Mouse (Mus musculus) left cerebral cortex, postnatal 25 days (tissue): ENCODE measurements around the gene Def6. TPM values are rescaled to one million over a fixed set of nuclear protein-coding genes. Genes with fewer than 3 reads are reported as not detected.

ENCODE experiments used
- DNase-seq, 2 experiments: peaks; one replicate each; pipeline ENCODE4 v3.0.0; 2022; ENCODE audit warnings: low spot score in 2 of 2, mixed read lengths in 1 of 2
- intact Hi-C: fragments of 180-260 bp; cut with DNase I; formaldehyde crosslinking; loops from one replicate; pipeline ENCODE4 v1.15.1; 2025
- total RNA-seq, 2 experiments: library from RNA; stranded (reverse); gene quantifications; 2 replicates each; pipeline ENCODE4 v1.2.3; 2021

The Def6 gene
- total RNA-seq, 2 experiments from 2014 or later, result 2.9 to 3.1 TPM

DNA sequence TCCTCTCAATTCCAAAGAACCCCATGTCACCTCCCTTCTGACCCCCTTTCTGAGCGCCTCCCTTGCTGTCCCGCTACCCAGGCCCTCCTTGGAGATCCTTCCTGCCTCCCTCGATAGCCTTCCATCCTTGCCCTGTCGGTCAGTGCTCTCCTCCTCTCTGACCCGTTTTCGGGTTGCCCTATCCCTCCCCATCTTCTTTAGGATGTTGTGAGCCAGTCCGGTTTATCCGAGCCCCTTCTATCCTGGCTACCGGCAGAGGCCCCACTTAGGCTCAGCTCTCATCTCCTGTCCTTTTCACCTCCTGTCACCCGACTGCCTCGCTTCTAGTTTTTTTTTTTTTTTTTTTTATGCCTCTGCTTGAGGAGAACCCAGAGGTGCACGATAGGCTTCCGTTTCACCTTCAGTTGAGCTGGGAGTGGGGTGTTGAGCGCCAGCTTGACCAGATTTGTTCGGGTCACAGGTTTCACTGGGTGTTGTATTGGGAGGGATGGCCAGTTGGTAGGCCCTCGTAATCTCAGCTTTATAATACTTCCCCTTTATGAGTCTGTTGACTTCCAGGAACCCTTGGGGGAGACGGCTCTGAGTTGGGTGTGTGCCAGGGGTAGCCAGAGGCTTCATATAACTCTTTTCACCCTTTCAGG, 25.6 kb downstream of the Def6 start:
- intact Hi-C loops, result loop anchor here (2.0 to 5.0 kb wide), 2 partner anchors 94 to 290 kb away; partner anchors contain the start of gene Rpl10a
- DNase-seq, result peak in 1 of 2 experiments; percentile 16

DNA sequence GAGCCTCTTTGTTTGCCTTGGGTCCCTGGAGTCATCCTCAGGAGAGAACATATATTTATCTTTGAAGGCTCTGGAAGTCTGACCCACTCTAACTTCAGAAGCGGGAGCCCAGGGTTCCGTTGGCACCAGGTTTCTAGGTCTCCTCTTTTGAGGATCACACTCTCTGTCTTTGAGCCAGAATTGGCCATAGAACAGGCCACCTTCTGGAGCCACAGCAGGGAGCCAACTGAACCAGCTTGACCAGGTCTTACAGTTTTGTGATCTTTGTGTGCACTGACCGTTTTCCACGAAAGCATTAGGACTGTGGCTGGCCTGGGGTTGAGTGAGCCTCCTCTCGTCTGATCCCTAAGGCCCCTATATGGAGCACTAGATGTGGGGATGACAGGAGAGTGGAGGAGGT, 27.1 kb downstream of the Def6 start:
- DNase-seq, result no peak
- intact Hi-C loops, result loop anchor here (5.0 kb wide), 1 partner anchor 93 kb away; the partner anchor contains the start of gene Rpl10a

DNA sequence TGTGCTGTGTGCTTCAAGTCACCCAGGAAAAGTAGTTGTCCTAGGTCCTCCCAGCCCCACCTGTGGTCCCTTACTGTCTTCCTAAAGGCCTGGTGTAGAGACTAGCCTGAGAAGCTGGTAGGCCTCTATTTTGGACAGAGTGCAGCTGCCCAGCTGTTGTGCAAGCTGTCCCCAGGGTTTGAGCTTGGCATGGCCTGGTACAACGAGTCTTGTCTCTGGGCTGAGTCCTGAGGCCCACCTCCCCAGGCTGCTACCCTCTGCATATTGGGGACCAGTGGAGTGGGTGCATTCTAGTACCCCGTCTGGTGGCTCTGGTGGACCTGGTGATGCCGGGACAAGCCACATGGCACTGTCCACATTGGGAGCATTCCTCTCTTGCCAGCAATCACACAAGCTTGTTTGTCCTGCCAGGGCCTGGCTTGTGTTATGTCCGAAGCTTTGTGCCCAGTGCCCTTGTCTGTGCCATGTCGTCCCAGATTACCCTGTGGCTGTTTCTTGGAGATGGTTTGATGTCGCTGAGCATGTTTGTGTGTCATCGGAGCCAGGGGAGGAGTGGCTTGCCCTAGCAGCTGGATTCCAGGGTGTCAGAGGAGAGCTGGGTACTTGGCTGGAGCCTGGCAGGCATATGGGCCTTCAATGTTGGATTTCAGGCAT, 28.5 kb downstream of the Def6 start:
- intact Hi-C loops, result no loop called here
- DNase-seq, result no peak

DNA sequence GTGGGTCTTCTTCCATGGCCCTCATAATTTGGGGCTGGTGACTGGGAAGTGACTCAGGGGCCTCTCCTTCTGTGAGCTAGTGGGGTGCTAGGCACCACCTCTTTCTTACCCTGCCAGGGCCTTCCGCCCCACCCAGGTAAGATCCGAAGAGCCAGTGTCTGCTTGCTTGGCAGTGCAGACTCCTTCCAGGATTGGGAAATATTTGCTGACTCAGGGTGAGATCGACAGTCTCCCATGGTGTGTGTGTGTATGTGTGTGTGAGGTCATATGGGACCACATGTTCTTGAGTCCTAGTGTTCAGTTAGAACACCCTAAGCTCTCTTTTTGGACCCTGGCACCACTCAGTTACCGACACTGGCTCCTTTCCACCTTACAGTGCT, 29.0 kb downstream of the Def6 start:
- DNase-seq, result no peak
- intact Hi-C loops, result no loop called here

DNA sequence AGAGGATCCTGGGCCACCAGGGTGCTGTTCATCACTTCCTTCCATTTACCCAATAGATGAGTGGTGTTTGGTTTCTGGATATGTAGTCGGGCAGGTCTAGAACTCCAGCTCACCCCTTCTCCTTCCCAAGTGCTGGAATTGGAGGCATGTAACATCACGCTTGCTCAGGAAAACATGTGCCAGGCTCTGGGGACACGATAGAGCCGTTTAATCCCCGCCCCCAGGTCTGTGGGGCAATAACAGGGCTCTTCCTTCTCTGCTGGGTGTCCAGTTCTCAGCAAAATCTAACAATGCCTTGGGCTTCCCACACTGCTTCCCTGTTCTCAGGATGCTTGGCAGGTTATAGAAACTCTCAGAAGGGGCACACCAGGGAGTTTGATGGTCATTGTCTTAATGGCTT, 29.8 kb downstream of the Def6 start:
- no peak for DNase-seq
- intact Hi-C loops, result no loop called here

DNA sequence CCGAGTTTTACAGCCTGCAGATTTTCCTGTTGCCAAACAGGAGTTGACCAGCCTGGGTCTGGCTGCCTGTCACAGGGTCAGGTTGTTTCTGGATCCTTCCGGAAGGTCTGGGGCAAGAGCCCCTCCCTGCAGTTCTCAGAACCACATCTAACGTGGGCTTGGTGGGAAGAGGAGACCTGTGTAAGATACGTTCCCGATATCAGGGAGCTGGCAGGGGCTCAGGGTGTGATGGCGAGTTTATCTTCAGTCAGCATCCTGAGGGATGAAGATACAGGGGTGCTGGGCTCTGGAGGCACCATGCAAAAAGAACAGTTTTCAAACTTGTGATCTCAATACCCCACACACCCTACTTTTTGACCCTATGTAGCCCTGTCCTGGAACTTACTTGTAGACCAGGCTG, 30.3 kb downstream of the Def6 start:
- no peak for DNase-seq
- intact Hi-C loops, result no loop called here

DNA sequence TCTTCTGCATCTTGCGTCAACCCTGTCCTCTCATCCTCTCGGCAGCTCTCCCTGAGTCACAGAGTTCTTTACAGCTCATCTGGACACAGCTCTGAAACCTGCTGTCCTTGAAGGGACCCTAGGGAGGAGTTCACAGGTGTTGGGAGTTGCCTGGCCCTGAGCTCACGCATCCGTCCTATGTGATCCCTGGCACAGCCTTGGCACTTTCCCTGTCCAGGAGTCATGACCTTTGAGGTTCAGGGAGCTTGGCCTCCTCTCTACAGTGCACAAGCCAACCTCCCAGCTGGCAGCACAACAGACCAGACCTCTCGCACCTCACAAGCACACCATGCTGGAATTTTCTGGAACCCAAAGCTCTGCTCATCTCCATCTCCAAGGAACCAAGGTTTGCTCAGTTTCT, 33.3 kb downstream of the Def6 start:
- intact Hi-C loops, result no loop called here
- no peak for DNase-seq

DNA sequence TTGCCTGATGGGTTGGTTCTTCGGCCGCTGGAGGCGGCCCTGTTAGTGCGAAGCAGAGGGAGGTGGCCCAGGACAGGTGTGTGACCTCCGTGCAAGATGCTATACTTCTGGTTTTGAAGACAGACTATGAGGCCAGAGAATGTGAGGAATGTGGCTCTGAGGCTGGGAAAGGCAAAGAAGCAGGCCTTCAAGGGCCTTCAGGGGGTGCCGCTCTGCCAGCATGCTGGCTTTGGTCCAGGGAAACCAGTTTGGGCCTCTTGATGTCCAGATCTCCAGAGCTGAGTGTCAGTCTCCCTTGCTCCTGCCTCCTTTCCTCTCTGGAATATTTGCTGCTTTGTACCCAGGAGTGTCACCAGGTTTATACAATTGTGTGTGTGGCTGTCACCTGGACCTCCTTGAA, 34.7 kb downstream of the Def6 start:
- no peak for DNase-seq
- intact Hi-C loops, result no loop called here

DNA sequence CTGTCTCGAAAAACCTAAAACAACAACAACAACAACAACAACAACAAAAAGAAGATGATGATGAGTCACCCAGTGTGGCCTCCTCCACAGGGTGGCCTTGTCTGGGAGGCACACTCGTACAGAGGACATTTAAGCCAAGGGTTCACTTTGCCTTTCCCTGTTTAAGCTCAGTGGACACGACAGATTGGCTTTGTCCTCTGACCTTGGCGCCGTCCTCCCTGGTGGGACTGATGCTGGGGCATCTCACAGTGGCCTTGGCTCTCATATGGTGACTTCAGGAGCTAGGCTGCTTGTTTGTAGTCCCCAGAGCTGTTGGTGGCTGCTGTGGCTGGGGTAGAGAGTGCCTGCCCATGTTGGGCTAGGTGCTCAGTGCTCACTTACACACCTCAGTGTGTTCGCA, 36.6 kb downstream of the Def6 start:
- intact Hi-C loops, result no loop called here
- no peak for DNase-seq

DNA sequence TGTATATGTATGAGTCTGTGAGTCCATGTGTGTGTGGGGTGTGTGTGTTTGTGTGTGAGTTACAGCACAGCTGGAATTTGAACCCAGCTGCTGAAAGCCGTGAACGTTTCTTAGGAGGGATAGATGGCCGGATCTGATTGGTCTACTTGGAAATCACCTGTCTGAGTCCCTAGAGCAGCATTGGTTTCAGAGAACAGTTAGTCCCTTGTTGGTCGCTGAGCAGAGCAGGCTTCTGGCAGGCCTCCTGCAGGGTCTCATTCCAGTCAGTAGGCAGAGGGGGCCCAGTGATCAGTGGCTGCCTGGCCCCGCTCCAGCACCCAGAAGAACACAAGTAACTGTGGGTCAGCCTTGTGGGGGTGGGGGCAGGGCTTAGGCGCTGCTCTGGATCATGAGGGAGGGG, 37.1 kb downstream of the Def6 start:
- intact Hi-C loops, result no loop called here
- peak in 1 of 2 experiments; percentile 37 for DNase-seq

DNA sequence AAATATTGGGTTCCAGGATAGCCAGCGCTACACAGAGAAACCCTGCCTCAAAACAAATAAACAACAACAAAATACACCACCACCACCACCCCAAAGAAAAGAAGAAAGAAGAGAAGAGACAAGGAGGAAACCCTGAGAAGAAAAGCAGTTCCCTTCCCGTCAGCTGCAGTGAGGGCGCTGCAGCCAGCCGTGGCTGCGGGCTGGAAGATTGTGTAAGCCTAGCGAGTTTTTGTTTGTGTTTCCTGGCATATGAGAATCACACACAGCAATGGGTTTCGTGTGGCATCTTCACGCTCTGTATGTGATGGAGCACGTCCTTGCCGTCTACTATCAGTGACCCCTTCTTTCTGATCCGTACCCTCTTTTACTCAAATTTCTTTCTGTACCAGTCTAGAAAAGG, 39.1 kb downstream of the Def6 start:
- no peak for DNase-seq
- intact Hi-C loops, result no loop called here

DNA sequence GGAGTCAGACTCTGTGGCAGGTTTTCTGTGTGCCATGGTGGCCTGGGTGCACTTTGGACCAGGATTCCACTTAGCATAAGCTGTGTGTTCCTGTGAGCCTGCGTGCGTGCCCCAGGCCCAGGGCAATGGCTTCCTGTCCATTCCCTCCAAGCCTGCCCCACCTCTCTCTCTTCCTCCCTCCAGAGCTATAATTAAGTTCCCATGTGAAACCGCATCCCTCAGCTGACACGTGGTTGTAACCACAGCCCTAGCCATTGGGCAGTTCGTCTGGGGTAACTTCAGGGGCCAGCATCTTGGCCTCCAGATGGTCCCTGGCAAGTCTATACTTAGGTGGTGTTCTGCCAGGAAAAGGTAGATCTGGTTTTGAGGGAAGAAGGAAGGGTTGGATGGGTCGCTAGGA, 40.0 kb downstream of the Def6 start:
- intact Hi-C loops, result no loop called here
- peak in 1 of 2 experiments; percentile 43 for DNase-seq

DNA sequence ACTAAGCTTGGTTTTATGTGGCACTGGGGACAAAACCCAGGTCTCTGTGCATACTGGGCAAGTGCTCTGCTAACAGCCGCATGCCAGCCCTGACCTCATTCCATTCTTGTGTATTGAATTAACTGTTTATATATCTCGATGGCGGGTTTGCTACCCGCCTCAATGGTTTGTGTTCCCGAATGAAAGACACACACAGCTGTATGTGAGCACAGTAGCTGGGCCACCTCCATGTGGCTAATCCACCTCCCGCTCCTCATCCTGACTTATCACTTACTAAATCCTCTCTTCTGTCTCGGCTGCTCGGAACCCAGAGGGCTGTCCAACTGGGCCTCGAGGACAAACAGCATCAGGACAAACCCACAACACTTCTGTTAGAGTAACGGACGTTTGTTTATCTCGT, 41.5 kb downstream of the Def6 start:
- intact Hi-C loops, result no loop called here
- DNase-seq, result no peak

DNA sequence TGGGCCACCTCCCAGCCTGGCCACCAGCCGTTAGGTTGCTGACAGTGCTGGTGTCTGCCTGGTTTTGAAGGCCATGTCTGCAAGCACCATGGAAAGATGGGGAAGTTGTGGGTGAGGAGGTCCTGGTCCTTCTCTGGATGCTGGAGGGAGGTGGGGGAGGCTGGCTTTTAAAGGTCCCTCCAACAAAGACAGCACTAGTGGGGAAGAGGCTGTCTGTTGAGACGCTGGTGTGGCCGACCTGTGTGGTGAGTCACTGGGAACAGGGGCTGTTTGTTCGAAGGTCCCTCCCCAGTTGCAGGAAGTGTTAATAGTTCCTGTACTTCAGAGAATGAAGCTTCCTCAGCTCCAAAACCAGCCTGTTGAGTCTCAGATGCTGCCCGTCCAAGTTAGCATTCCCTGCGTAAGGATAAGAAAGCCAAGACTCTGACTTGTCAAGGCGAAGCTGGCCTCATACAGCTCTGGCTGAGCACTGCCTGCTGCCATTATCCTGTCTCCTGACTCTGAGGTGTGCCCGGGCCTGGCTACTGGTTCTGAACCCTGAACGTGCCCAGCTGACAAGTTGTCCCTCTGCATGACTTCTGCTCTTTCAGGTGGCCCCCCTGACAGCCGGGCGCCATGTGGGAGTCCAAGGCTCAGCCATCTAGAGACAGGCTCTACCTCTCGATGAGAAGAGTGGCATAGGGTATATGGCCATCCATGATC, 44.2 kb downstream of the Def6 start:
- no peak for DNase-seq
- intact Hi-C loops, result no loop called here

DNA sequence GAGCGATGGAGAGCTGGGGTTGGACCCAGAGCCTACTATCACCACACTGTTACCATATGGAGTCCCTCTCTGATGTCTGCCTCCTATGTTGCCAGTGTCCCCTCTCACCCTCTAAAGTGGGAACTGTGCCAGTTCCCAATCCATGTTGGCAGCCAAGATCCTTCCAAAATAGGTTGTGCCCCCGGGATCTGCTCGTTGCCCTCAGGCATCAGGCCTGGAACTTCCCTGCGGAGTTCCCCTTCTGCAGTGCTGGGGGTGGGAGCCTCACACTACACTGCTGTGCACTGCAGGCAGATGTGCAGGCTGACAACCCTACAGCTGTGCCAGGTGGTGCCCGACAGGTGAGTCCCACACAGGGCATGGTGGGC, 44.7 kb downstream of the Def6 start:
- no peak for DNase-seq
- intact Hi-C loops, result no loop called here

DNA sequence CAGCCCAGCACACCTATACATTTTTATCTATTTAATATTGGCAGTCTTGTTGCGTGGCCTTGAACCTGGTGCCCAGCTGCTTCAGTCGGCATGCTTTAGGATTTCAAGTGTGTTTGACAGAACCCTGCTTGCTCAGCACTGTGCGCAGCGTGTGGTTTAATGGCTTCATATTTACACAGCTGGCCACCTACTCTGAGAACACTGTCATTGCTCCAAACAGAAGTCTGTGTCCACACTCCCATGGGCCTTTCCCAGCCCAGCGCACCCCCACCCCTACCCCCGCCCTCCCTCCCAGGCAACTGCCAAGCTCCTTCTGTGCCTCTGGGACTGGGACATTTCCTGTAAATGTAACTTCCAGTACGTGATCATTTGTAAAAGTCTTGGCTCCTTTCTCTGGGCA, 45.6 kb downstream of the Def6 start:
- intact Hi-C loops, result no loop called here
- no peak for DNase-seq

DNA sequence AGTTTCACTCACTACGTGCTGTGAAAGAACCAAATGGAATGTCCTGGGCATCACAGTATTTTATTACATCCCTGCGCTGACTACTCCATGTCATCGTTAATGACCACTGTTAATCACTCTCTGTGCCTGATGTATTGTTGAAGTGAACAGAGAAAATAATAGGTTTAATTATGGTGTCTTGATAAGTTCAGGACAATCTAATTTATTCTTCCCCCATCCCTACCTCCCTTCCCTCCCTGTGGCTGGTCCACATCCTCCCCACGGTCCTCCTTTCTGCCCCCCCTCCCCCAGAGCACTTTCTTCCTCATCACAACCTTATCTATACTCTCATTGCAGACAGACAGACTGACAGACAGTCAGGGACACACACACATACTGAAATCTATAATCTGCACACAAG, 47.2 kb downstream of the Def6 start:
- intact Hi-C loops, result no loop called here
- DNase-seq, result no peak

DNA sequence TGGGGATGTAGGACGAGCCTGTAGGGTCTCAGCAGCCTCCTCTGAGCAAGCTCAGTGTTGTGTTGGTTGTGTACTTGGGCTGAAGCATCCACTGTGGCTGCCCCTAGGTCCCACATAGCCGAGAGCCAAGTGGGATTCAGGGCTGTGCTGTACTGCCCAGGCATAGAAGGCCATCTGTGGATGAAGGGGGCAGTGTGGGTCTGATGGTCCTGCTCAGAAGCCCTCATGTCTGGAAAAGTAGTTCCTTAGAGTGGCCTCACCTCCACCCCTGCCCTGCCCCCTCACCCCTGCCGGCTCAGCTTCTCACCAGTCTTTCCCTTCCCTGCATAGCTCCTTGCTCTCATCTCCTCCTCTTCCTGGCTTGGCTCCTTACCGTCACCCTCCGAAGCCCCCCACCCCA, 48.1 kb downstream of the Def6 start:
- intact Hi-C loops, result no loop called here
- no peak for DNase-seq

DNA sequence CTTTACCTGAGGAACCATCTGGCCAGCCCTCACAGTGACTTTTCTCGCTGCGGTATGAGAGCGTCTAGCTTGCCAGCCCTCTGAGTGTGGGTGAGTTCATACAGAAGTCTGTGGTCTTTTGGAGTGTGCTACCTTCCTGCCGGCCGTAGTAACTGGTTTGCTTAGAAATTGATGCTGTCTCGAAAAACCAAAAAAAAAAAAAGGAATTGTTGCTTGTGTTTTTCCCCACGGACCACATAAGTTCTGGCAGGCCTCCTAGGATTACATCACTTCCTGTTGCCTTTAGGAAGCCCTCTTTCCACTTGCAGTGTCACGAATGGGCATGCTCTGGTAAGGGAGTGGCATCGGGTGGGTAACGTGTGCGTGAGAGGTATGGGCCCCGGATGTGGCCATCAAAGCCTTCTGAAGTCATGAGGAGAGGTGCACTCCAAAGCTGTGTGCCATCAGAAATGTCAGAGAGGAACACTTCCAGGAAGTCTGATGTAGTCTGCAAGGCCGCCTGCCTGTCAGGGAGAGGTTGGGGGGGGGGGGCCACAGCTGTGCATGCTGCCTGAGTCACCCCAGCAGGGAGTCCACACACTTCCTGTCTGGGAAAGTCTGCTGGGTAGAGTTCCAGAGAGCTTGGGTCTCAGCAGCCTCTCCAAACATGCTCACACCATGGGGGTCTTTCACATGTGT, 49.2 kb downstream of the Def6 start:
- intact Hi-C loops, result no loop called here
- peak in 1 of 2 experiments; percentile 27 for DNase-seq

DNA sequence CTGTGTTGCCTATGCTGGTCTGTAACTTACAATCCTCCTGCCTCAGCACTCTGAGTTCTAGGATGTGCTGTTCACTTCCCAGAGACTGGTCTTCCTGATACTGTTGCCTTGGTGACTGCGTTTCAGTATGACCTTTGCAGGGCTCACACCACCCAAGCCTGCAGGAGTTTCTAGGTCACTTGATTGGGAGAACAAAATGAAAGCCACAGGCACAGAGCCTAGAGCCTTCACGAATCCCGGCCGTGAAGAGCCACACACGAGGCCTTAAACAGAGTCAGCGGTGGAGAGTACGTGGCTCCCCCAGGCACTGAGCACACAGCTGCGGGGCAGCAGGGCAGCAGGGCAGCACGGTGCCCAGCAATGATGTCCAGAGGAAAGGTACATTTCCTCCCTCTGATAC, 50.7 kb downstream of the Def6 start:
- intact Hi-C loops, result no loop called here
- DNase-seq, result no peak
